Mouse (Mus musculus) hindbrain, embryonic 11.5 days (tissue): ENCODE results near the gene Ift43. TPM values are rescaled to one million over a fixed set of nuclear protein-coding genes. Genes with fewer than 3 reads are reported as not detected.

ENCODE experiments used
- ATAC-seq: fragments of 200-750 bp; cut with Nextera tagmentation; 2 replicates; pipeline ENCODE4 v1.8.0; 2017; ENCODE audit warnings: mild to moderate bottlenecking, moderate TSS enrichment, moderate library complexity; ENCODE audit not compliant: low FRiP score
- DNase-seq: peaks from one replicate; pipeline ENCODE4 v3.0.0-alpha.2; 2015; ENCODE audit warnings: low spot score
- H3K27ac ChIP-seq: fragments of 300-500 bp; sonication (generic); 2 replicates; pipeline ENCODE4 v1.5.1; 2014; ENCODE audit warnings: mild to moderate bottlenecking, low read depth, low read length
- H3K27me3 ChIP-seq: fragments of 300-500 bp; sonication (generic); 2 replicates; pipeline ENCODE4 v1.6.1; 2014; ENCODE audit warnings: mild to moderate bottlenecking, low read length, moderate library complexity, mixed read lengths; ENCODE audit not compliant: control insufficient read depth, insufficient read depth
- H3K36me3 ChIP-seq: fragments of 300-500 bp; sonication (generic); 2 replicates; pipeline ENCODE4 v1.6.1; 2014; ENCODE audit warnings: mild to moderate bottlenecking, low read length, moderate library complexity, mixed read lengths; ENCODE audit not compliant: control insufficient read depth, insufficient read depth
- H3K4me1 ChIP-seq: fragments of 300-500 bp; sonication (generic); replicated peaks from 2 replicates; pipeline ENCODE4 v1.6.1; 2014; ENCODE audit warnings: low read length, mixed read lengths; ENCODE audit not compliant: control insufficient read depth, insufficient read depth
- H3K4me2 ChIP-seq: fragments of 300-500 bp; sonication (generic); replicated peaks from 2 replicates; pipeline ENCODE4 v1.6.1; 2014; ENCODE audit warnings: mild to moderate bottlenecking, low read depth, low read length
- H3K4me3 ChIP-seq: fragments of 300-500 bp; sonication (generic); 2 replicates; pipeline ENCODE4 v1.5.1; 2014; ENCODE audit warnings: low read depth, low read length
- H3K9ac ChIP-seq: fragments of 300-500 bp; sonication (generic); 2 replicates; pipeline ENCODE4 v1.6.1; 2014; ENCODE audit warnings: low read depth, low read length
- H3K9me3 ChIP-seq: fragments of 300-500 bp; sonication (generic); 2 replicates; pipeline ENCODE4 v1.6.1; 2016; ENCODE audit warnings: low read length; ENCODE audit not compliant: control insufficient read depth
- WGBS: fragments of 180-500 bp; shearing (Covaris S2); extraction: QIAGEN DNeasy Blood & Tissue Kit; methylation state at CpG from one replicate; pipeline ENCODE4 v1.1.7; 2014; 5-methylcytosine and 5-hydroxymethylcytosine counted together
- polyA plus RNA-seq: library from polyadenylated mRNA; unstranded; fragments of >200 nt; fragmentation: Nextera tagmentation; extraction: Ambion mirVana; gene quantifications from 2 replicates; pipeline ENCODE4 v1.2.1, GENCODE M21; 2014

Gene Ift43
- polyA plus RNA-seq, 1 experiment from 2014 or later, result 102 TPM

DNA sequence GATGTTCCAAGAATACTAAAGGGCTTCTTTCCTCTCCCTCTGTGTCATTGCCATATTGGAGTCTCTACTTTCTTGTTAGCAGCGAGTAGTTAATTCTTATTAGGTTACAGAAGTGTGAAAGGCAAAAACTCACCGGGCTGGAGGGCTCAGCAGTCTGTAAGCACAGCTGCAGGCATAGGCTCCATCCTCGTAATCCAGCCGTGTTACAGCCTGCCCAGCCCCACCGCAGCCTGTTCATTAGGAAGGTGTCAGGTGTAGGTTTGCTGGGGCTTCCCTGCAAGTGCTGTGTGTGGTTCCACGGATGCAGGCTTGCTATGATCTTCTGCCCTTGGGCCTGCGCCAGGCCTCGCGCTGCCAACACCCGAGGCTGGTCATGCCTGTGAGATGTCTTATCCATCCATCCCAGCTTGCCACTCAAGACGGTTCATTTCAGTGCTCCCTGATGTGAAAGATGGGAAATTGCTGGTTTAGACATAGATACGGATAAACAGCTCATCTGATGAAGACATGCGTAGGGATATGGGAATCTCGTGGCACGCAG, 34.0 kb downstream of the Ift43 start:
- Histone ChIP-seq H3K27ac (no peak overlapping the region), H3K4me1 (no peaks in the 10 kb centered on the region), H3K36me3 (no peaks in the 10 kb centered on the region), H3K9me3 (no peaks in the 10 kb centered on the region), H3K4me2 (no peak overlapping the region), H3K27me3 (no peaks in the 10 kb centered on the region), H3K4me3 (no peak overlapping the region), H3K9ac (no peak overlapping the region)
- DNase-seq (no peak), ATAC-seq (no peak)
- WGBS, result 87% methylated on average over 15 of the region's 15 CpGs

DNA sequence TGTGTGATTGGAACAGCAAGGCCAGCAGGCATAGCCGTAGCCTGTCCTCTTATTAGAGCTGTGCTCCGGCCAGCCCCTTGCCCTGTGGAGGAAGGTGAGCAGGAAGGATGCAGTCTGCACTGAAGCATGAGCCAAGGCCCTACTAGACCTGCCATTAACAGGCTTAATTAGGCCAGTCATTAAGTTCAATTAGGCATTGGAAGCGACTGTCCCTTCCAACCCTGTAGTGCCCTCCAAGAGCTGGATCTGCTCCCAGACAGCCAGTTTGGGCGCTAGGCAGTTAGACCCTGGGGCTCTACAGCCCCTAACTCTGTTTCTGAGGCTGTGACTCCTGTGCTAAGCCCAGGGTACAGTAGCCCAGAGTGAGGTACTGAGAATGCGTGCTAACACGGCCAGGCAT, 41.7 kb downstream of the Ift43 start:
- no peaks in the 10 kb centered on the region for H3K36me3 ChIP-seq
- no peak overlapping the region for H3K4me3 ChIP-seq
- DNase-seq (no peak), ATAC-seq (no peak)
- H3K4me2 ChIP-seq, result no peak overlapping the region
- no peaks in the 10 kb centered on the region for H3K4me1 ChIP-seq
- no peak overlapping the region for H3K9ac ChIP-seq
- H3K27ac ChIP-seq, result no peak overlapping the region
- 84% methylated on average over 6 of the region's 6 CpGs for WGBS
- H3K27me3 ChIP-seq, result no peaks in the 10 kb centered on the region
- H3K9me3 ChIP-seq, result no peaks in the 10 kb centered on the region

DNA sequence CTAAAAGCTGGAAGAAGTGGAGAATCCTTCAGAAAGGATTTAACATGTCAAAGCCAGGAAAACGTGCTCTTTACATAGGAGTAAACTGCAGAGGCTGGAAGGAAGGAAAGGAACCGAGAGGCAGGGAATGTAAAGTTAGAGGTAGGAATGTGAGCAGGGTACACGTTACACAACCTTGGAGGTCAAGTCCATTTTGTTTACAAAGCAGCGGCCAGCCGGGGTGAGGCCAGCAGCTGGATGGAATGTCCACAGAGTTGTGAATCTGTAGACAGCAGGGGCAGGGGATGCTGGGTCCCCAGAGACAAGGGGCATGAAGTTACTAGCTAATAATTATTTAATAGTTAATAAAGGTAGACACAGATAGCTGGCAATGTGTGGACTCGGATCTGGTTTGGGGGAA, 45.8 kb downstream of the Ift43 start:
- H3K4me2 ChIP-seq, result no peak overlapping the region
- no peak overlapping the region for H3K4me3 ChIP-seq
- 71% methylated on average over 6 of the region's 6 CpGs for WGBS
- no peaks in the 10 kb centered on the region for H3K36me3 ChIP-seq
- H3K27ac ChIP-seq, result no peak overlapping the region
- H3K9me3 ChIP-seq, result no peaks in the 10 kb centered on the region
- DNase-seq (no peak), ATAC-seq (no peak)
- H3K4me1 ChIP-seq, result no peaks in the 10 kb centered on the region
- H3K9ac ChIP-seq, result no peak overlapping the region
- no peaks in the 10 kb centered on the region for H3K27me3 ChIP-seq

DNA sequence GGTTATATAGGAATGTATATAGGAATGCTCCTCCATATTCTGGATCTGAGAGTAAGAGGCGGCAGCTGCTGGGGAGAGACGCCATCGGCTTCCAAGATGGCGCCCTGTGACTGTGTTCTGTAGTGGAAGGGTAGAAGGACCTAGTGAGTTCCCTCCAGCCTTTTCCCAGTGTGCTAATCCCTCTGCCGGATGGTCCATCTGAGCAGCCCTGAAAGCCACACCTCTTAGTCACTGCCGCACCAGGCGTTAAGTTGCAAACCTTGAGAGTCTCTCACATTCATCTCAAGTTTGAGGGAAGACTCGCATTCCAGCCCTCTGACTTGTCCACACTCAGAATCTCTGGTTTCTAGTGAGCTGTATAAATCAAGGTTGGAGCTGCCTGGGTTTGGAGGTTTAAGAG, 46.7 kb downstream of the Ift43 start:
- no peaks in the 10 kb centered on the region for H3K4me1 ChIP-seq
- no peaks in the 10 kb centered on the region for H3K9me3 ChIP-seq
- DNase-seq (no peak), ATAC-seq (no peak)
- no peak overlapping the region for H3K4me3 ChIP-seq
- no peak overlapping the region for H3K4me2 ChIP-seq
- no peaks in the 10 kb centered on the region for H3K36me3 ChIP-seq
- H3K9ac ChIP-seq, result no peak overlapping the region
- WGBS, result 94% methylated on average over 8 of the region's 8 CpGs
- H3K27me3 ChIP-seq, result no peaks in the 10 kb centered on the region
- no peak overlapping the region for H3K27ac ChIP-seq

DNA sequence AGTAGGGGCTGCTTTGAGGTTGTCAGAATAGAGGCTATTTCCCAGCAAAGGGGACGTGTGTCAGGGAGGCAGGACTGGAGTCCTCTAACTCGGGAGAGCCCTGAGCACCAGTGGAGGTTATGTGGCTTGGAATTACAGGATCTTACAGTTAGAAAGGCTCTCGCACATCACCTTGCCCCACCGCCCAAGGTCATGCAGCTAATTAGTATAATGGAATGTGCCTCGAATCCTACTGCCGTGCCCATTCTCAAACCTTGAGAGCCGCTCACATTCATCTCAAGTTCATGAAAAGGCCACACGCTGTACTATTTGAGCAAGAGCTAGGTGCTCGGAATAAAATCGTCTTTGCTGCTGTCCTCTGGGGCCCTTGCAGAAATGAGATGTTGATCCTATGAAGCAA, 47.4 kb downstream of the Ift43 start:
- DNase-seq (no peak), ATAC-seq (no peak)
- WGBS, result 82% methylated on average over 10 of the region's 10 CpGs

DNA sequence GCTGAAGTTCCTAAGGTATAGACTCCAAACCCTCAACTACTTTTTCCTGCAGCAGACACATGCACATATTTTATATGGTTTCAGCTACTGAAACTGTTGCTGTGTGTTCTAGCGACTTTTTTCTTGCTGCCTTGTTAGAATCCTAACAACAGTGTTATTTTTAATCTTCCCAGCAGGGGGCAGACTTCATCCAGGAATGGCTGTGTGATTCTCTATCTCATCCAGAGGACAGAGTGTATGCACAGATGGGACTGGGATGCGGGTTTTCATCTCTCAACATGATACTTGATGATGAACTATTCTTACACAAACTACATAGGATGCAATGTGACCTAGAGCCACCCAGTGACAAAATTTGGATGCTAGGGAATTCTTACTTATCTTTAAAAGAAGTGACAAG, 50.5 kb downstream of the Ift43 start:
- WGBS, result 41% methylated on average over 2 of the region's 2 CpGs
- H3K4me2 ChIP-seq, result no peak overlapping the region
- H3K4me3 ChIP-seq, result no peak overlapping the region
- H3K27ac ChIP-seq, result no peak overlapping the region
- no peaks in the 10 kb centered on the region for H3K4me1 ChIP-seq
- ATAC-seq (no peak), DNase-seq (peak; percentile 86)
- H3K36me3 ChIP-seq, result no peaks in the 10 kb centered on the region
- H3K9ac ChIP-seq, result no peak overlapping the region
- H3K9me3 ChIP-seq, result no peaks in the 10 kb centered on the region
- no peaks in the 10 kb centered on the region for H3K27me3 ChIP-seq

More for the DNA sequence above, 47.4 kb downstream of the Ift43 start:
- Histone ChIP-seq H3K27ac (no peak overlapping the region), H3K4me1 (no peaks in the 10 kb centered on the region), H3K4me2 (no peak overlapping the region), H3K9me3 (no peaks in the 10 kb centered on the region), H3K27me3 (no peaks in the 10 kb centered on the region), H3K36me3 (no peaks in the 10 kb centered on the region), H3K9ac (no peak overlapping the region), H3K4me3 (no peak overlapping the region)

DNA sequence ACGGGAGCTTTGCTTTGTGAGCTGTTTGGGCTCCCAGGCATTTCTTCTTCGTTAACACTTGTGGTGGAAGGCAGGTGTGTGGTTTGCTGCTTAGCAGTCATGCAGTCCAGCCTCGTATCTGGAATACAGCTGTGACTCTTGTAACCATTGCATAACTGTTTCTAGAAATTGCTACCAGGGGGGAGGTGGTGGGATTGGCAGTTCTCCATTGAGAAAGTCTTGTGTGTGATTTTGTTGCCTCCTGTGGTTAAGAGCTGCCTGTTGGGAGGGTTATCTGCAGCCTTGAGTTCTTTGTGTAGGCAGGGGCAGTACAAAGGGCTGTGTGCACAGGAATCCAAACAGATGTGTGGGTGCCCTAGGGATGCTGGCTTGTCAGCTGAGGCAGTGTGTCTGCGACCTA, 53.4 kb downstream of the Ift43 start:
- H3K36me3 ChIP-seq, result no peaks in the 10 kb centered on the region
- no peak overlapping the region for H3K27ac ChIP-seq
- ATAC-seq (no peak), DNase-seq (no peak)
- H3K9ac ChIP-seq, result no peak overlapping the region
- 70% methylated on average over 4 of the region's 4 CpGs for WGBS
- H3K4me1 ChIP-seq, result no peaks in the 10 kb centered on the region
- H3K4me3 ChIP-seq, result no peak overlapping the region
- no peak overlapping the region for H3K4me2 ChIP-seq
- no peaks in the 10 kb centered on the region for H3K27me3 ChIP-seq
- no peaks in the 10 kb centered on the region for H3K9me3 ChIP-seq

DNA sequence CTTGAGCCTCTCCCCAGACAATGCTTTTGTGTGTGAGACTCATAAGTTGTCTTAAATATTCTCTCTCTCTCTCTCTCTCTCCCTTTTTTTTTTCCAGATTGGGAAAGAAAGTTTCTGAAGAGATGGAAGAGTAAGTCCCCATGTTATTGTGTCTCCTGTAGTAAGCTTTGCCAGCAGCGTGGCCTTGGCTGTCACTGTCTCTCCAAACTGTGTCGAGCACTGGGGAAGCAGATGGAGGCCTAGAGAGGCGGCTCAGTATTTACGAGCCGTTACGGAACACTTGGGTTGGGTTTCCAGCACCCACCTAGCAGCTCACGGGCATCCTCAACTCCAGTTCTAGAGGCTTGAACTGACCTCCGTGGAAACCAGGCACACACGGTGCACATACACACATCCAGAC, 56.4 kb downstream of the Ift43 start:
- no peaks in the 10 kb centered on the region for H3K36me3 ChIP-seq
- no peak overlapping the region for H3K4me3 ChIP-seq
- ATAC-seq, result no peak
- H3K4me1 ChIP-seq, result no peaks in the 10 kb centered on the region
- no peak overlapping the region for H3K9ac ChIP-seq
- DNase-seq, result no peak
- H3K4me2 ChIP-seq, result no peak overlapping the region
- no peaks in the 10 kb centered on the region for H3K9me3 ChIP-seq
- no peak overlapping the region for H3K27ac ChIP-seq
- no peaks in the 10 kb centered on the region for H3K27me3 ChIP-seq
- WGBS, result 92% methylated on average over 9 of the region's 9 CpGs

DNA sequence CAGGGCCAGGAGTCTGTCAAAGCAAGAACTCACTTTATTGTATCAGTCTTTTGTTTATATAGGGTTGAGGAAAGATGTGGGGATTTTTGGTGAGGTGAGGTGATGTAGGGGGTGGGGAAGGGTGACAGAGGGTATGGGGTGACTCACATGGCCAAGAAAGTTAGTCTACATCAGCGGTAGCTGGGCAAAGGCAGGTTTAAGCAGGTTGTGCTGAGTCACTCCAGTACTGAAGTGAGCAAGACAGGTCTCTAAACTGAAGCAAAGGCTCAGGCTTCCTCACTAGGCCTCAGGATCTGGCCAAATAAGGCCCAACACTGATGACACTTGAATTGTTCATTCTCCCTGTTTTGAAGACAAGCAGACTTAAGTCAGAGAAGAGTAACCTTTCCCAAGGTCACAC, 60.0 kb downstream of the Ift43 start:
- Histone ChIP-seq H3K4me2 (no peak overlapping the region), H3K36me3 (no peaks in the 10 kb centered on the region), H3K27ac (no peak overlapping the region), H3K9ac (no peak overlapping the region), H3K4me1 (no peaks in the 10 kb centered on the region), H3K4me3 (no peak overlapping the region), H3K27me3 (no peaks in the 10 kb centered on the region), H3K9me3 (no peaks in the 10 kb centered on the region)
- WGBS, result 82% methylated on average over 1 of the region's 1 CpGs
- ATAC-seq (no peak), DNase-seq (no peak)
